Mouse (Mus musculus) small intestine, adult 2 months (tissue): ENCODE data around the gene Gm5108. TPM values are rescaled to one million over a fixed set of nuclear protein-coding genes. Genes with fewer than 3 reads are reported as not detected.

ENCODE experiments used
- H3K27ac ChIP-seq: fragments of 200-500 bp; 2 replicates; pipeline ENCODE4 v1.5.1; 2012; ENCODE audit warnings: low read depth, low read length, control low read depth, inconsistent platforms; ENCODE audit not compliant: insufficient read depth
- H3K27me3 ChIP-seq: fragments of 200-500 bp; 2 replicates; pipeline ENCODE4 v1.6.1; 2012; ENCODE audit warnings: mild to moderate bottlenecking, moderate library complexity, low read length, inconsistent platforms; ENCODE audit not compliant: control insufficient read depth, insufficient read depth
- H3K36me3 ChIP-seq: fragments of 200-500 bp; 2 replicates; pipeline ENCODE4 v1.6.1; 2012; ENCODE audit warnings: mild to moderate bottlenecking, low read length, control low read depth, inconsistent platforms; ENCODE audit not compliant: control insufficient read depth, insufficient read depth
- H3K4me1 ChIP-seq: fragments of 200-500 bp; 2 replicates; pipeline ENCODE4 v1.6.1; 2012; ENCODE audit warnings: low read length, inconsistent platforms, mixed read lengths; ENCODE audit not compliant: control insufficient read depth, insufficient read depth, insufficient read length
- H3K4me3 ChIP-seq: fragments of 200-500 bp; 2 replicates; pipeline ENCODE4 v1.5.1; 2012; ENCODE audit warnings: low read depth, mild to moderate bottlenecking, control low read depth, inconsistent platforms, low read length, moderate library complexity
- CTCF ChIP-seq: fragments of 200-500 bp; IDR thresholded peaks from 2 replicates; pipeline ENCODE4 v1.5.1; 2012; ENCODE audit warnings: low read depth, mild to moderate bottlenecking, control low read depth, inconsistent platforms, low read length, moderate library complexity, mixed read lengths; ENCODE audit not compliant: insufficient replicate concordance, insufficient read length; ENCODE audit errors: extremely low read depth
- POLR2A ChIP-seq: fragments of 200-500 bp; IDR thresholded peaks from 2 replicates; pipeline ENCODE4 v1.6.1; 2012; ENCODE audit warnings: low read depth, mild to moderate bottlenecking, control low read depth, inconsistent platforms, low read length, moderate library complexity
- WGBS: fragments of 180-500 bp; shearing (Covaris S2); methylation state at CpG from one replicate; pipeline ENCODE4 v1.1.7; 2018; 5-methylcytosine and 5-hydroxymethylcytosine counted together
- polyA plus RNA-seq: library from polyadenylated mRNA; depleted of rRNA; stranded (reverse); fragments of >200 nt; gene quantifications from 2 replicates; pipeline ENCODE4 v1.2.3, GENCODE M21; 2012; rRNA removed

The Gm5108 gene
- polyA plus RNA-seq, 1 experiment: not detected

- H3K27ac ChIP-seq: no peak overlapping the region
- TF ChIP-seq CTCF (no peak), POLR2A (no peak)
- H3K4me3 ChIP-seq: no peak overlapping the region
- H3K4me1 ChIP-seq: peaks cover 2% of the 10 kb centered on the region; the same call in 1 of the 2 replicates
- no peaks in the 10 kb centered on the region for H3K27me3 ChIP-seq
- no peaks in the 10 kb centered on the region for H3K36me3 ChIP-seq
These were observed 49.0 kb downstream of the Gm5108 start for GRCm38 (mm10) chr5:67990426-67990825.

- Histone ChIP-seq H3K36me3 (no peaks in the 10 kb centered on the region), H3K27me3 (no peaks in the 10 kb centered on the region), H3K27ac (no peak overlapping the region), H3K4me1 (peaks cover 7% of the 10 kb centered on the region; the same call in 1 of the 2 replicates), H3K4me3 (no peak overlapping the region)
- TF ChIP-seq CTCF (no peak), POLR2A (no peak)
- WGBS: 95% methylated on average over 6 of the region's 6 CpGs
These were observed 61.1 kb downstream of the Gm5108 start for GRCm38 (mm10) chr5:68002611-68003010.

- TF ChIP-seq POLR2A (no peak), CTCF (no peak)
- Histone ChIP-seq H3K36me3 (no peaks in the 10 kb centered on the region), H3K4me3 (no peak overlapping the region), H3K27me3 (no peaks in the 10 kb centered on the region), H3K4me1 (peaks cover 7% of the 10 kb centered on the region; the same call in 1 of the 2 replicates), H3K27ac (no peak overlapping the region)
- WGBS: 89% methylated on average over 2 of the region's 2 CpGs
These were observed 62.4 kb downstream of the Gm5108 start for GRCm38 (mm10) chr5:68003904-68004303.

DNA sequence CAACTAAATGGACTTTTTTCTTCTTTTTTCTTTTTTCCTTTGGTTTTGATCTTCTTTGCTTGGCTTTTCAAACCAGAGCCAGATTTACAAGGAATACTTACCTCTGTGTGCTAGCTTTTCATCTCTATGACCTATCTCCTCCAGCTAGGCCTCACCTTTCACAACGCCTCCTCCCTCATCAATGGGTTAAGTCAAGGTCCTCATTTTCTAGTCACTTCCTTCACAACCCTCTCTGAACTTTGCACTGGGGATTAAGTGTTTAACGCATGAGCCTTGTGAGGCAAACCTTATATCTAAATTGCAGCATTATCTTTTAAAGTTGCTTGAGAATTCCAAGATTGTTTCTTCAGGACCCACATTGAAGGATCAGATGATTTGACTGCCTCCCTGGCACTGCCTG is 63.0 kb downstream of the Gm5108 start:
- Histone ChIP-seq H3K27ac (peak overlapping the region; percentile 42; the same call in 1 of the 2 replicates), H3K4me1 (peaks cover 7% of the 10 kb centered on the region; the same call in 1 of the 2 replicates), H3K27me3 (no peaks in the 10 kb centered on the region), H3K4me3 (no peak overlapping the region), H3K36me3 (no peaks in the 10 kb centered on the region)
- WGBS: 33% methylated on average over 2 of the region's 2 CpGs
- no peak for TF ChIP-seq POLR2A
- TF ChIP-seq CTCF: no peak

DNA sequence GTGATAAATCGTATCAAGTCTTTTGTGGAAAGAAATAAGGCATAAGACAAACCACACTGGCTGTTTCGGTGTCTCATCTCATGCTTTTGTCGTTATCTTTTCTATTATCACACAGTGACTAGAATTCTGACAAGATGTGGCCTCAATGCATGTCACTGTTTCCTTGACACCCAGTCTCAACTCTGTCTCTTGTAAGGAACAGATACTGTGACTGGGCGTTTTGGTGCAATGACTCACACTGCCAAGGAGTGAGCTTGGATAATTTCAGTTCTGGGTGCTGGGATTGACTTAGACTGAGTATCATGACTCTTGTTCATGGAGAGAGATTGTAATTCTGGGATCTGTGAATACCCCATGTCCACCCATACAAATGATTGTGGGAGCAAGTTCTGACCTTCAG is 65.6 kb downstream of the Gm5108 start:
- no peaks in the 10 kb centered on the region for H3K36me3 ChIP-seq
- no peak for TF ChIP-seq POLR2A
- no peak for TF ChIP-seq CTCF
- H3K27ac ChIP-seq: no peak overlapping the region
- no peak overlapping the region for H3K4me3 ChIP-seq
- WGBS: 84% methylated on average over 4 of the region's 4 CpGs
- peaks cover 6% of the 10 kb centered on the region; the same call in 1 of the 2 replicates for H3K4me1 ChIP-seq
- H3K27me3 ChIP-seq: no peaks in the 10 kb centered on the region

DNA sequence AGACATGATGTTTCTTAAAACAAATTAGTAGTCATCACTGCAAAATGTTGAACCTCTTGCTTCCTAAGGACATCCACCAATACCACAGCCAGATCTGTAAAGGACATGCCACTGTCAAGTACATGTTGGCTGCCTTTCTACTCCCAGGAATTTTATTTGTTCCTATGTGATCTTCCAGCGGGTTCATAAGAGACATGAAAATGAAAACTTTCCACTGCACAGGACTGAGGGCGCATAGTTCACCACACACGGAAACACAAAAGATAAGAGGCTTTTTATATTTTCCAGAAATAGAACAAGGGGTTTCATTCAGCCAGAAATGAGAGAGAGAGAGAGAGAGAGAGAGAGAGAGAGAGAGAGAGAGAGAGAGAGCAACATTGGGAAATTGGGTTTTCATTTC is 70.1 kb downstream of the Gm5108 start:
- TF ChIP-seq POLR2A: no peak
- H3K4me3 ChIP-seq: no peak overlapping the region
- H3K27me3 ChIP-seq: no peaks in the 10 kb centered on the region
- no peaks in the 10 kb centered on the region; the same call in 1 of the 2 replicates for H3K4me1 ChIP-seq
- no peaks in the 10 kb centered on the region for H3K36me3 ChIP-seq
- 46% methylated on average over 3 of the region's 3 CpGs for WGBS
- H3K27ac ChIP-seq: no peak overlapping the region

GRCm38 (mm10) chr5:68012618-68013017 is 71.1 kb downstream of the Gm5108 start:
- Histone ChIP-seq H3K36me3 (no peaks in the 10 kb centered on the region), H3K27me3 (no peaks in the 10 kb centered on the region), H3K27ac (peak overlapping the region; percentile 33; the same call in 1 of the 2 replicates), H3K4me1 (no peaks in the 10 kb centered on the region; the same call in 1 of the 2 replicates), H3K4me3 (no peak overlapping the region)
- TF ChIP-seq POLR2A: no peak
- TF ChIP-seq CTCF: peak; percentile 94; the same call in 1 of the 2 replicates
- WGBS: 6% methylated on average over 4 of the region's 4 CpGs

GRCm38 (mm10) chr5:68020870-68021269 is 79.4 kb downstream of the Gm5108 start:
- H3K4me3 ChIP-seq: no peak overlapping the region
- 72% methylated on average over 2 of the region's 2 CpGs for WGBS
- H3K36me3 ChIP-seq: no peaks in the 10 kb centered on the region
- H3K27ac ChIP-seq: no peak overlapping the region
- no peaks in the 10 kb centered on the region for H3K27me3 ChIP-seq
- TF ChIP-seq CTCF (no peak), POLR2A (no peak)
- no peaks in the 10 kb centered on the region for H3K4me1 ChIP-seq

Other genes with a start within 250 kb of the Gm5108 start
- gene Atp8a1, start 94.2 kb upstream of the Gm5108 start, polyA plus RNA-seq: 13.5 and 18.6 TPM in 2 replicates
- gene Gm21905, start 4.8 kb downstream of the Gm5108 start, polyA plus RNA-seq: not detected in 2 replicates
- not detected in 2 replicates for gene Grxcr1, start 90.2 kb downstream of the Gm5108 start, polyA plus RNA-seq